Mouse (Mus musculus) lung, embryonic 14.5 days (tissue): ENCODE measurements around the gene Gm11565. TPM values are rescaled to one million over a fixed set of nuclear protein-coding genes. Genes with fewer than 3 reads are reported as not detected.

Experiments used
- ATAC-seq: fragments of 200-750 bp; cut with Nextera tagmentation; 2 replicates; pipeline ENCODE4 v1.8.0; 2017; ENCODE audit warnings: mild to moderate bottlenecking, moderate TSS enrichment, moderate library complexity; ENCODE audit not compliant: insufficient read depth
- DNase-seq: peaks from one replicate; pipeline ENCODE4 v3.0.0-alpha.2; 2015
- H3K27ac ChIP-seq: fragments of 300-500 bp; sonication (generic); 2 replicates; pipeline ENCODE4 v1.5.1; 2014; ENCODE audit warnings: low read depth, mild to moderate bottlenecking, moderate library complexity
- H3K27me3 ChIP-seq: fragments of 300-500 bp; sonication (generic); 2 replicates; pipeline ENCODE4 v1.6.1; 2014; ENCODE audit warnings: low read length, control low read depth; ENCODE audit not compliant: insufficient read depth
- H3K36me3 ChIP-seq: fragments of 300-500 bp; sonication (generic); 2 replicates; pipeline ENCODE4 v1.6.1; 2014; ENCODE audit warnings: control low read depth; ENCODE audit not compliant: insufficient read depth
- H3K4me1 ChIP-seq: fragments of 300-500 bp; sonication (generic); 2 replicates; pipeline ENCODE4 v1.6.1; 2014; ENCODE audit warnings: antibody characterized with exemption, control low read depth; ENCODE audit not compliant: insufficient read depth
- H3K4me2 ChIP-seq: fragments of 300-500 bp; sonication (generic); 2 replicates; pipeline ENCODE4 v1.6.1; 2014; ENCODE audit warnings: mild to moderate bottlenecking
- H3K4me3 ChIP-seq: fragments of 300-500 bp; sonication (generic); 2 replicates; pipeline ENCODE4 v1.5.1; 2014; ENCODE audit warnings: low read depth, low read length
- H3K9ac ChIP-seq: fragments of 300-500 bp; sonication (generic); 2 replicates; pipeline ENCODE4 v1.6.1; 2014
- H3K9me3 ChIP-seq: fragments of 300-500 bp; sonication (generic); 2 replicates; pipeline ENCODE4 v1.6.1; 2016; ENCODE audit warnings: low read depth, low read length, control low read depth
- CTCF ChIP-seq: IDR thresholded peaks from 2 replicates; pipeline ENCODE4 v1.5.1; 2016; ENCODE audit warnings: antibody characterized with exemption, low read depth
- WGBS: fragments of 180-500 bp; shearing (Covaris S2); extraction: QIAGEN DNeasy Blood & Tissue Kit; methylation state at CpG from one replicate; pipeline ENCODE4 v1.1.7; 2014; 5-methylcytosine and 5-hydroxymethylcytosine counted together
- polyA plus RNA-seq: library from polyadenylated mRNA; unstranded; fragments of >200 nt; fragmentation: Nextera tagmentation; extraction: Ambion mirVana; gene quantifications from 2 replicates; pipeline ENCODE4 v1.2.1, GENCODE M21; 2014

Gene Gm11565
- polyA plus RNA-seq, 1 experiment from 2014 or later: not detected

GRCm38 (mm10) chr11:99964213-99964612, 49.7 kb downstream of the Gm11565 start:
- Histone ChIP-seq H3K9ac (no peak overlapping the region), H3K4me3 (no peak overlapping the region), H3K4me1 (no peaks in the 10 kb centered on the region), H3K4me2 (no peak overlapping the region), H3K9me3 (no peaks in the 10 kb centered on the region), H3K36me3 (no peaks in the 10 kb centered on the region), H3K27ac (no peak overlapping the region), H3K27me3 (no peaks in the 10 kb centered on the region)
- no peak for ATAC-seq
- no peak for TF ChIP-seq CTCF
- DNase-seq: no peak
- 60% methylated on average over 6 of the region's 6 CpGs for WGBS

Other genes starting within 250 kb of the Gm11565 start
- not detected in 2 replicates for gene Krtap4-6, start 248.8 kb upstream of the Gm11565 start, polyA plus RNA-seq
- not detected in 2 replicates for gene Gm14190, start 224.0 kb upstream of the Gm11565 start, polyA plus RNA-seq
- gene Gm14180, start 180.5 kb upstream of the Gm11565 start, polyA plus RNA-seq: not detected in 2 replicates
- not detected in 2 replicates for gene Gm11595, start 141.8 kb upstream of the Gm11565 start, polyA plus RNA-seq
- gene Krtap4-8, start 134.0 kb upstream of the Gm11565 start, polyA plus RNA-seq: not detected in 2 replicates
- not detected in 2 replicates for gene Krtap4-9, start 129.6 kb upstream of the Gm11565 start, polyA plus RNA-seq
- not detected in 2 replicates for gene Gm11596, start 121.3 kb upstream of the Gm11565 start, polyA plus RNA-seq
- gene Gm11569, start 115.8 kb upstream of the Gm11565 start, polyA plus RNA-seq: not detected in 2 replicates
- not detected in 2 replicates for gene Gm11554, start 110.3 kb upstream of the Gm11565 start, polyA plus RNA-seq
- gene Krtap4-13, start 104.9 kb upstream of the Gm11565 start, polyA plus RNA-seq: not detected in 2 replicates
- gene Gm11564, start 99.1 kb upstream of the Gm11565 start, polyA plus RNA-seq: not detected in 2 replicates
- gene 2300003K06Rik, start 76.7 kb upstream of the Gm11565 start, polyA plus RNA-seq: not detected in 2 replicates
- not detected in 2 replicates for gene Krtap4-16, start 63.1 kb upstream of the Gm11565 start, polyA plus RNA-seq
- not detected in 2 replicates for gene Gm11568, start 56.8 kb upstream of the Gm11565 start, polyA plus RNA-seq
- not detected in 2 replicates for gene Gm11559, start 50.3 kb upstream of the Gm11565 start, polyA plus RNA-seq
- not detected in 2 replicates for gene Krtap9-1, start 41.4 kb upstream of the Gm11565 start, polyA plus RNA-seq
- not detected in 2 replicates for gene Gm11567, start 35.6 kb upstream of the Gm11565 start, polyA plus RNA-seq
- gene Krtap31-1, start 6.8 kb upstream of the Gm11565 start, polyA plus RNA-seq: not detected in 2 replicates
- gene Krtap31-2, start 21.5 kb downstream of the Gm11565 start, polyA plus RNA-seq: not detected in 2 replicates
- not detected in 2 replicates for gene Krtap9-5, start 33.7 kb downstream of the Gm11565 start, polyA plus RNA-seq
- gene Krtap29-1, start 64.3 kb downstream of the Gm11565 start, polyA plus RNA-seq: not detected in 2 replicates
- not detected in 2 replicates for gene Krtap16-1, start 71.8 kb downstream of the Gm11565 start, polyA plus RNA-seq
- 0.75 and 0.87 TPM in 2 replicates for gene Krtap17-1, start 79.2 kb downstream of the Gm11565 start, polyA plus RNA-seq
- not detected in 2 replicates for gene Krt33a, start 101.5 kb downstream of the Gm11565 start, polyA plus RNA-seq
- not detected in 2 replicates for gene Krt33b, start 115.1 kb downstream of the Gm11565 start, polyA plus RNA-seq
- gene Krt34, start 126.8 kb downstream of the Gm11565 start, polyA plus RNA-seq: not detected in 2 replicates
- gene Krt31, start 135.8 kb downstream of the Gm11565 start, polyA plus RNA-seq: not detected in 2 replicates
- gene Krt32, start 173.5 kb downstream of the Gm11565 start, polyA plus RNA-seq: not detected in 2 replicates
- not detected in 2 replicates for gene Krt35, start 181.5 kb downstream of the Gm11565 start, polyA plus RNA-seq
- gene Krt36, start 190.9 kb downstream of the Gm11565 start, polyA plus RNA-seq: 0.11 TPM in 1 of 2 replicates, not detected in the other
- gene Krt13, start 206.8 kb downstream of the Gm11565 start, polyA plus RNA-seq: 0.27 TPM in 1 of 2 replicates, not detected in the other
- 3.9 and 4.4 TPM in 2 replicates for gene Krt15, start 221.2 kb downstream of the Gm11565 start, polyA plus RNA-seq
- gene Krt19, start 233.9 kb downstream of the Gm11565 start, polyA plus RNA-seq: 86.7 and 91.0 TPM in 2 replicates